Mouse (Mus musculus): ENCODE data around the gene Fmo5. TPM values are rescaled to one million over a fixed set of nuclear protein-coding genes. Genes with fewer than 3 reads are reported as not detected.

Gene Fmo5
- polyA plus RNA-seq, 1 experiment from 2014 or later = 1.1 TPM

DNA sequence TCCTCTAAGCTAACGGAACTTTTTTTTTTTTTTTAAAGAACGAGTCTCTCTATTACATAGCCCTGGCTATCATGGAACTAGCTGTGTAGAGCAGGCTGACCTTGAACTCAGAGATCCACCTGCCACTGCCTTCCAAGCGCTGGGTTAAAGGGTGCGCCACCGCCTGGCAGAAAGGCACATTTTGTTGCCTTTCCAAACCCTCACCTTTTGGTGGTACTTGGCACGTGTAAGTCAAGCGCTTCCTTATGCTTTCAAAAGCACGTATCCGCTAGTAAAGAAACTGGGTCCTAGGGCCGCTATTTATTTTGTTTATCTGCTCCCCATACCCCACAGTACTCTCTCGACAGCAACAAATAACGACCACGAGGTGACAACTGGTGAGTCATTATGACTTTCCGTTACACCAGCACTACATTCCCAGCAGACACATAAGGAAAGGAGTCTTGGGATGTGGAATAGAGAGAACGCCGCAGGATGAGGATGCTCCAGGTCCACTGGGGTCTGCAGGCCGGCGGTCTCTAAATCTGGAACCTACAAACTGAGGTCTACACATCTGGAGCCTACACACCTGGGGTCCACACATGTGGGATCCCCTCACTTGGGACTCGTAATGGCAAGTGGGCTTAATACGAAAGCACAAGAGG is 19.3 kb upstream of the Fmo5 start:
- H3K27me3 ChIP-seq (replicated peaks; ENCODE audit: control insufficient read depth, insufficient read depth, low read length) = no peaks in the 10 kb centered on the region; the same call in 1 of the 2 replicates
- ATAC-seq = peak; percentile 70
- WGBS = 4% methylated on average over 20 of the region's 20 CpGs
- H3K4me3 ChIP-seq (ENCODE audit: low read length) = peak overlapping the region; percentile 82
- no peaks in the 10 kb centered on the region for H3K9me3 ChIP-seq (ENCODE audit: control insufficient read depth, low read length)
- H3K4me1 ChIP-seq (ENCODE audit: control insufficient read depth, insufficient read depth, low read depth, low read length) = peaks cover 6% of the 10 kb centered on the region
- peak overlapping the region; percentile 92 for H3K9ac ChIP-seq (ENCODE audit: low read depth, low read length)
- no peaks in the 10 kb centered on the region for H3K36me3 ChIP-seq (ENCODE audit: control insufficient read depth, insufficient read depth, low read length)
- H3K4me2 ChIP-seq (ENCODE audit: low read length) = peak overlapping the region; percentile 77
- H3K27ac ChIP-seq (ENCODE audit: low read depth, low read length) = peak overlapping the region; percentile 92

- H3K4me3 ChIP-seq (ENCODE audit: low read length) = peak within 1 kb of the TSS; percentile 82
- WGBS = 0% methylated on average over 39 of the region's 56 CpGs
- H3K9ac ChIP-seq (ENCODE audit: low read depth, low read length) = peak within 1 kb of the TSS; percentile 92
- no peaks in the 10 kb centered on the region for H3K9me3 ChIP-seq (ENCODE audit: control insufficient read depth, low read length)
- H3K4me1 ChIP-seq (ENCODE audit: control insufficient read depth, insufficient read depth, low read depth, low read length) = peaks cover 6% of the 10 kb centered on the region
- peak within 1 kb of the TSS; percentile 77 for H3K4me2 ChIP-seq (ENCODE audit: low read length)
- peak within 1 kb of the TSS; percentile 92 for H3K27ac ChIP-seq (ENCODE audit: low read depth, low read length)
- ATAC-seq = peak; percentile 97
- no peaks in the 10 kb centered on the region; the same call in 1 of the 2 replicates for H3K27me3 ChIP-seq (replicated peaks; ENCODE audit: control insufficient read depth, insufficient read depth, low read length)
- H3K36me3 ChIP-seq (ENCODE audit: control insufficient read depth, insufficient read depth, low read length) = no peaks in the 10 kb centered on the region
These were observed 18.7 kb upstream of the Fmo5 start, which contains the start of gene Chd1l for GRCm38 (mm10) chr3:97609845-97610410. TSS of gene Chd1l (minus strand) at chr3:97610203.

GRCm38 (mm10) chr3:97611021-97611420 is 17.6 kb upstream of the Fmo5 start:
- H3K9ac ChIP-seq (ENCODE audit: low read depth, low read length) = no peak overlapping the region
- 92% methylated on average over 6 of the region's 6 CpGs for WGBS
- H3K4me2 ChIP-seq (ENCODE audit: low read length) = no peak overlapping the region
- ATAC-seq = no peak
- no peak overlapping the region for H3K27ac ChIP-seq (ENCODE audit: low read depth, low read length)
- no peaks in the 10 kb centered on the region; the same call in 1 of the 2 replicates for H3K27me3 ChIP-seq (replicated peaks; ENCODE audit: control insufficient read depth, insufficient read depth, low read length)
- H3K4me1 ChIP-seq (ENCODE audit: control insufficient read depth, insufficient read depth, low read depth, low read length) = peaks cover 6% of the 10 kb centered on the region
- no peaks in the 10 kb centered on the region for H3K36me3 ChIP-seq (ENCODE audit: control insufficient read depth, insufficient read depth, low read length)
- no peaks in the 10 kb centered on the region for H3K9me3 ChIP-seq (ENCODE audit: control insufficient read depth, low read length)
- no peak overlapping the region for H3K4me3 ChIP-seq (ENCODE audit: low read length)

- Histone ChIP-seq H3K4me2 (ENCODE audit: low read length) (no peak overlapping the region), H3K4me3 (ENCODE audit: low read length) (no peak overlapping the region), H3K9me3 (ENCODE audit: control insufficient read depth, low read length) (no peaks in the 10 kb centered on the region), H3K27ac (ENCODE audit: low read depth, low read length) (no peak overlapping the region), H3K27me3 (replicated peaks; ENCODE audit: control insufficient read depth, insufficient read depth, low read length) (no peaks in the 10 kb centered on the region; the same call in 1 of the 2 replicates), H3K36me3 (ENCODE audit: control insufficient read depth, insufficient read depth, low read length) (no peaks in the 10 kb centered on the region), H3K9ac (ENCODE audit: low read depth, low read length) (no peak overlapping the region), H3K4me1 (ENCODE audit: control insufficient read depth, insufficient read depth, low read depth, low read length) (no peaks in the 10 kb centered on the region)
- 34% methylated on average over 1 of the region's 1 CpGs for WGBS
- no peak for ATAC-seq
These were observed 13.4 kb upstream of the Fmo5 start for GRCm38 (mm10) chr3:97615154-97615553.

- Histone ChIP-seq H3K36me3 (ENCODE audit: control insufficient read depth, insufficient read depth, low read length) (no peaks in the 10 kb centered on the region), H3K9me3 (ENCODE audit: control insufficient read depth, low read length) (no peaks in the 10 kb centered on the region), H3K9ac (ENCODE audit: low read depth, low read length) (no peak overlapping the region), H3K27ac (ENCODE audit: low read depth, low read length) (no peak overlapping the region), H3K4me3 (ENCODE audit: low read length) (no peak overlapping the region), H3K27me3 (replicated peaks; ENCODE audit: control insufficient read depth, insufficient read depth, low read length) (no peaks in the 10 kb centered on the region; the same call in 1 of the 2 replicates), H3K4me2 (ENCODE audit: low read length) (no peak overlapping the region), H3K4me1 (ENCODE audit: control insufficient read depth, insufficient read depth, low read depth, low read length) (no peaks in the 10 kb centered on the region)
- no peak for ATAC-seq
- WGBS = 85% methylated on average over 4 of the region's 4 CpGs
These were observed 12.7 kb upstream of the Fmo5 start for GRCm38 (mm10) chr3:97615933-97616332.

DNA sequence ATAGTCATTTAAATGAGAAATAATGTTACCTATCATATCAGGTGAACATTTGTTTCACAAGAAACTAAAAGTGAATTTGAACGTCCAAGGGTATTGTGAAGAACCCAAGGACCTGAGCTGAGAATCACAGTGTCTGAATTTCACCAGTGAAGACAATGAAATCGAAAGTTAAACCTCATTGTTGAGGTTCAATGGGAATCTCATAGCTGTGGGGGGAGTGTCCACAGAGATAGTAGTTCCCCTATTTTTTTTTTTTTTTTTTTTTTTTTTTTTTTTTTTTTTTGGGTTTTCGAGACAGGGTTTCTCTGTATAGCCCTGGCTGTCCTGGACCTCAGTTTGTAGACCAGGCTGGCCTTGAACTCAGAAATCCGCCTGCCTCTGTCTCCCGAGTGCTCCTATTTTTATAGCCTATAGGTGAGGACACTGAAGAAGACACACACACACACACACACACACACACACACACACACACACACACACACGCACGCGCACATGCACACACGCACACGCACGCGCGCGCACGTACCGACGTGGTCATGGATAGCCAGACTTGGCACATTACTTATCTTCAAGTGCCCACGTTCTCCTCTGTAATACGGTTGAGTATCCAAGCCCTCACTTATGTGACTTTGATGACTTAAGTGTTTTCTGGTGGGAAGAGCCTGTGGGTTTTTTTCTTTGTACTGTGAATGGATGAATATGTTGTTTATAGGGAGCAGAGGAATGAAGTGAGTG is 11.3 kb upstream of the Fmo5 start:
- Histone ChIP-seq H3K36me3 (ENCODE audit: control insufficient read depth, insufficient read depth, low read length) (no peaks in the 10 kb centered on the region), H3K9me3 (ENCODE audit: control insufficient read depth, low read length) (no peaks in the 10 kb centered on the region), H3K9ac (ENCODE audit: low read depth, low read length) (no peak overlapping the region), H3K4me2 (ENCODE audit: low read length) (no peak overlapping the region), H3K27me3 (replicated peaks; ENCODE audit: control insufficient read depth, insufficient read depth, low read length) (no peaks in the 10 kb centered on the region), H3K4me3 (ENCODE audit: low read length) (no peak overlapping the region), H3K27ac (ENCODE audit: low read depth, low read length) (no peak overlapping the region), H3K4me1 (ENCODE audit: control insufficient read depth, insufficient read depth, low read depth, low read length) (no peaks in the 10 kb centered on the region)
- no peak for ATAC-seq
- 90% methylated on average over 18 of the region's 19 CpGs for WGBS

GRCm38 (mm10) chr3:97617899-97618298 is 10.7 kb upstream of the Fmo5 start:
- Histone ChIP-seq H3K36me3 (ENCODE audit: control insufficient read depth, insufficient read depth, low read length) (no peaks in the 10 kb centered on the region), H3K4me1 (ENCODE audit: control insufficient read depth, insufficient read depth, low read depth, low read length) (no peaks in the 10 kb centered on the region), H3K27ac (ENCODE audit: low read depth, low read length) (no peak overlapping the region), H3K27me3 (replicated peaks; ENCODE audit: control insufficient read depth, insufficient read depth, low read length) (no peaks in the 10 kb centered on the region), H3K4me3 (ENCODE audit: low read length) (no peak overlapping the region), H3K9ac (ENCODE audit: low read depth, low read length) (no peak overlapping the region), H3K9me3 (ENCODE audit: control insufficient read depth, low read length) (no peaks in the 10 kb centered on the region), H3K4me2 (ENCODE audit: low read length) (no peak overlapping the region)
- ATAC-seq = no peak
- WGBS = 94% methylated on average over 8 of the region's 8 CpGs

- WGBS = 91% methylated on average over 4 of the region's 4 CpGs
- no peak overlapping the region for H3K4me2 ChIP-seq (ENCODE audit: low read length)
- no peak for ATAC-seq
- no peaks in the 10 kb centered on the region for H3K4me1 ChIP-seq (ENCODE audit: control insufficient read depth, insufficient read depth, low read depth, low read length)
- H3K9me3 ChIP-seq (ENCODE audit: control insufficient read depth, low read length) = no peaks in the 10 kb centered on the region
- H3K27ac ChIP-seq (ENCODE audit: low read depth, low read length) = no peak overlapping the region
- no peak overlapping the region for H3K4me3 ChIP-seq (ENCODE audit: low read length)
- no peaks in the 10 kb centered on the region for H3K27me3 ChIP-seq (replicated peaks; ENCODE audit: control insufficient read depth, insufficient read depth, low read length)
- H3K36me3 ChIP-seq (ENCODE audit: control insufficient read depth, insufficient read depth, low read length) = no peaks in the 10 kb centered on the region
- no peak overlapping the region for H3K9ac ChIP-seq (ENCODE audit: low read depth, low read length)
These were observed 7.9 kb upstream of the Fmo5 start for GRCm38 (mm10) chr3:97620657-97621056.

GRCm38 (mm10) chr3:97624611-97625010 is 4.0 kb upstream of the Fmo5 start:
- Histone ChIP-seq H3K4me2 (ENCODE audit: low read length) (no peak overlapping the region), H3K27me3 (replicated peaks; ENCODE audit: control insufficient read depth, insufficient read depth, low read length) (no peaks in the 10 kb centered on the region), H3K9ac (ENCODE audit: low read depth, low read length) (no peak overlapping the region), H3K27ac (ENCODE audit: low read depth, low read length) (no peak overlapping the region), H3K36me3 (ENCODE audit: control insufficient read depth, insufficient read depth, low read length) (no peaks in the 10 kb centered on the region), H3K4me1 (ENCODE audit: control insufficient read depth, insufficient read depth, low read depth, low read length) (no peaks in the 10 kb centered on the region), H3K9me3 (ENCODE audit: control insufficient read depth, low read length) (no peaks in the 10 kb centered on the region), H3K4me3 (ENCODE audit: low read length) (no peak overlapping the region)
- ATAC-seq = no peak
- WGBS = 47% methylated on average over 2 of the region's 2 CpGs
